Mouse (Mus musculus) heart, postnatal 36 days (tissue): ENCODE data around the gene Vwce. TPM values are rescaled to one million over a fixed set of nuclear protein-coding genes. Genes with fewer than 3 reads are reported as not detected.
A peak's percentile ranks its signal among the peaks of the same experiment; 100 is the strongest.

Source experiments
- DNase-seq, 2 experiments: peaks; one replicate each; pipeline ENCODE4 v3.0.0; 2021 to 2022
- intact Hi-C: fragments of 180-260 bp; cut with DNase I; formaldehyde crosslinking; loops from one replicate; pipeline ENCODE4 v1.15.1; 2025
- total RNA-seq, 2 experiments: library from RNA; stranded (reverse); gene quantifications; 2 replicates each; pipeline ENCODE4 v1.2.3; 2021

The Vwce gene
- total RNA-seq, result not detected

DNA sequence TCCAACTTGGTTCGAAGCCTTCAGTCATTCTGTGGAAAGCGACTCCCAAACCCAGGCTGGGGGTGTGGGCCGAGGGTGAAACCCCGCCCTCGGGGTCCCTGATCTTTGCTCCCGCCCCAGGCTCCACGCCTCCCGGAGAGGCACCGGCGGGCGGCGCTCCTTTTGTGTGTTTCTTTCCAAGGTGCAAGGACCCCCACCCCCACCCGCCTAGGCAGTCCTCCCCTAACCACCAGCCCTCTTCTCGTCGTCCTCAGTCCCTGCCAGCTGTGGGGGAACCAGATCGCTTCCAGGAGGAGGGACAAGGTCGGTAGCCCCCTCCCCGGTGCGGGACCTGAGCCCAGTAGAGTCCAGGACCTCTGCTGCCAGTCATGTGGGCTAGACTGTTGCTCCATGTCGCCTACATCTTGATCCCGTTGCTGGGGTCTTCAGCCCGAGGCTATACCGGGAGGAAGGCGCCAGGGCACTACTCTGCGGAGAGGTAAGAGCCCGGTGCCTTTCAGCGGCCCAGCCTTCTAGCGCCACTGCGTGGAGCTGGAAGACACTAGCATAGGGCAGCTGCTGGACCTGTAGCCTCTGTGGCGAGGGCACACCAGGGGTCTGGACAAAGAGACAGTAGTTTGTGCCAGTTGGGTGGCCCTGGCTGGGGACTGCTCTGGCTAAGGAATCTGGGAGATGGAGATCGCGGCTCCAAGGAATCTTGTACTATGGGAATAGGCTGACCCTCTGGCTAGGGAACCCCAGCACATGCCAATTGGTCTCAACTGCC, at the start of gene Vwce:
Gene Vwce (plus strand): TSS at position 108 of the 766 bp plus-strand sequence.
- peak; percentile 32 to 36 for DNase-seq

DNA sequence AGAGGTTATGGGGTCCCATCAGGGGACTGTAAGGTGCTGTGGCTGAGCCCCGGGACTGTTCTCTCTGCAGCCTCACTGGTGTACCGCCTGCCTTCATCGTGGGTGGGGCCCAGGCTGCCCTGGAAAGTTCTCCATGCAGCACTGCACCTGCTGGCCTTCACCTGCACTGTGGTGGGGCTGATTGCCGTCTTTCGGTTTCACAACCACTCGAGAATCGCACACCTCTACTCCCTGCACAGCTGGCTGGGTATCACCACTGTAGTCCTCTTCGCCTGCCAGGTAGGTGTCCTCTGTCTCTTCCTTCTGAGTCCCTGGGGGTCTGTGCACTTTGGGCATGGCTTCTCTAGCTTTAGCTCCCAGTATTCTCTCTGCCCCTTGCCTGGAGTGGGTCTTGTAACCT, 48.9 kb upstream of the Vwce start:
- intact Hi-C loops, result no loop called here
- DNase-seq, result no peak

More for the DNA sequence above, at the start of gene Vwce:
- intact Hi-C loops, result no loop called here

DNA sequence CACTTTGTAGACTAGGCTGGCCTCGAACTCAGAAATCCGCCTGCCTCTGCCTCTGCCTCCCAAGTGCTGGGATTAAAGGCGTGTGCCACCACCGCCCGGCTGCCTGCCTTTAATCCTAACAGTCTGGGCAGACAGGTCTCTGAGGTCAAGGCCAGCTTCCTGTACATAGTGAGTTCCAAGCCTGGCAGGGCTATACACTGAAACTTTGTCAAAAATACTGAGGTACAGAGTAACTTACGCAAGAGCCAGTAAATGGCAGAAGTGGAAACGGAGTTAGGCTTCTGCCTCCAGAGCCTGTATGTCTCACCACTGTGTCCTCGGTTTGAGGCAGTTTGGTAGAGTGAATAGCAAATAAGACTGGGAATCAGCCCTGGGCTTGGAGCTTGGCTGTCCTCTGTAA, 46.8 kb upstream of the Vwce start:
- intact Hi-C loops, result no loop called here
- no peak for DNase-seq

DNA sequence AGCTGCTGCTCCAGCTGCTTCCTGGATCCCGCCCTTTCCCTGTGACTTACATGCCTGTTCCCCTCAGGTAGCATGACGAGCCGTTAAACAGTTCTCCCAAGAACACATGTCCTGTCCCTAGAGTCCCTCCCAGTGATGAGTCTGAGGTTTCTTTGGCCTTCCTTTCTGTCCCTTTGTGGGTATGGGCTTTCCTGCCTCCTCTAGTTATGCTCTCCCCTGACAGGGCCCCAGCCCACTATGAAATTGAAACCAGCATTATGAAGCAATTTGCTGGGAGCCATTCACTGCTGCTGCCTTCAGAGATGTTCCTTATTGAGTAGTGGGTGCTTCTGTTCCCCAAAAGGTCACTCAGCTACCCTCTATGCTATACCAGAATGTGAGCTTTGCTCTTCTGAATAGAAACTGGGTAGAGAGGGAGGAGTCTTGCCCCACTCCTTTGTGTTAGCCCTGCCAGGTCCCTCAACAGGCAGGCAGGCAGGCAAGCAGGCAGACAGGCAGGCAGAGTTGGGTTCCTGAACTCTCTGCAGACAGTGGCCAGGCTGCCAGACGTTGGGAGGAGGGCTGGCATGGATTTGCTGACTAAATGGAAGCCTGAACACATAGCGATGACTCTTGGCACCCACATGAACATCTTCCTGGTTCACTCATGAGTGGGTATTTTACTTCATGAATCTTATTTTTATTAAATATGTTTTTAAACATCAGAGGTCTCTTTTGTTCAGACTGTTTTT, 44.7 kb upstream of the Vwce start:
- intact Hi-C loops, result no loop called here
- no peak for DNase-seq

DNA sequence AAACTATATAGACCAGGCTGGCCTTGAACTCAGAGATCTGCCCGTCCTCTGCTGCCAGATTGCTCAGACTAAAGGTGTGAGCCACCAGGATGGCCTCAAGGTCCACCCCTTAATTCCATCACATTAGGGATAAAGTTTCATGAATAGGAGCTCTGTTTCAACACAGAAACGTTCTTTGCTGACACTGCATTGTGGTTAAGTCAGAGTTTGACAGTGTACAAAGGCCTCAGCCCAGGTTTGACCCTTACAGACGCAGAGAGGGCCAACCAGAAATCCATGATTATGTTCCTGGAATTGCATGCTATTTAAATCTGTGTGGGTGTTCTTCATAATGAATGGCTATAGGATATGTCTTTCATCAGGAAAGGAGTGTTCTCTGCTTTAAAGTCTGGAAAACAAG, 43.7 kb upstream of the Vwce start:
- intact Hi-C loops, result no loop called here
- no peak for DNase-seq

DNA sequence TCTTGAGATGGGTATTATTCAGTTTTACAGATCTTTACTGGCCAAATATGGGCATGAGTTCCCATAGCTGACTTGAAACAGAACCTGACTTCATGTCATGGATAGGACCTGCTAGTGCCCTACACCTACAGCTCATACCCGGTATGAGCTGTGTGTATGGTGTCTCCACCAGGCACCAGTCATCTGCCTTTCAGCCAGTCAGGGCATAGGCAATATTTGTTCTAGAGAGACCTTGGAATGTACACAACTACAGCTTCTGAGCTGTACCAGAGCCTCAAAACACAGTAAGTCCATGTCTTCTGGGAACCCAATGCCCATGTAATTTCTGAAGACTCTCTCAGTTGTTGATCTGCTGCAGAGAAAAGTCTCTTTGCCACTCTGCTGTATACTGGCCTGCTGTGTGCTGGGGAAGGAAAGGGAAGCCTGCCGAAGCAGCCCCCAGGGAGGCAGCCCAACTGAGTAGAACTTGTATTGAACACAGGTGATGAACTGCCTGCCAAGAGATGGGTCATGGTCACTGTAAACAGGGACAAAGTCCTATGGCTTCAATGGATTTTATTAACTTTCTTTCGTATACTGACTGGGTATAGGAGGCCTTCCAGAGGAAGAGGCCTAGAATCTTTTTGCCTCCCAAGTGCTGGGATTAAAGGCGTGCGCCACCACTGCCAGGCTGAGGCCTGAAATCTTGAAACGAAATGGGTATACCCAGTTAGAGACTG, 42.2 kb upstream of the Vwce start:
- intact Hi-C loops, result no loop called here
- no peak for DNase-seq

DNA sequence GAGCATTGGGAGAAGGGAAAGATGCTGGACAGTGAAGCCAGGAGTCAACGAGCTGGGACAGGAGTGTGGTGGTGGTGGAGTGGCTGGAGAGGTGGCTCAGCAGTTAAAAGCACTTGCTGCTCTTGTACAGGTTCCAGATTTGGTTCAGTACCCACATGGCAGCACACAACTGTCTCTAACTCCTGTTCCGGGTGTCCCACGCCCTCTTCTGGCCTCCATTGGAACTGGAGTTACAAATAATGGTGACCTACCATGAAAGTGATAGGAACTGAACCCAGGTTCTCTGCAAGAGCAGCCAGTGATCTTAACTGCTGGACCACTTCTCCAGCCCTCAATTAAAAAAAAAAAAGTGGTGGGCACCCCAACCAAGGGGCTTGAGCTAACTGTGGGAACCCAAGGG, 35.8 kb upstream of the Vwce start:
- DNase-seq, result no peak
- intact Hi-C loops, result no loop called here

DNA sequence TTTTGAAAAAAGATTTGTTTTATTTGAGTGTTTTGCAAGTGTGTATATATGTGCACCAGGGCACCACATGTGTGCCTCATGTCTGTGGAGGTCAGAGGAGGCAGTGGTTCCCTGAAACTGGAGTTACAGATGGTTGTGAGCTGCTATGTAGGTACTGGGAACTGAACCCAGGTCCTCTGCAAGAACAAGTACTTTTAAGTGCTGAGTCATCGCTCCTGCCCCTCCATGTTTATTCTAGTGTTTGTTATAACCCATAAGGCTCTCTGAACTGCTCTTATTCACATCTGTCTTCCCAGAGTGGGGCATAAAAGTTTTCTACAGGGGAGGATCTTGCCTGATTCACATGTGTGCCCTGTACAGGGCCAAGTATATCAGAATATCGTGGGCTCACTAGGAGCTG, 34.4 kb upstream of the Vwce start:
- intact Hi-C loops, result no loop called here
- DNase-seq, result no peak

DNA sequence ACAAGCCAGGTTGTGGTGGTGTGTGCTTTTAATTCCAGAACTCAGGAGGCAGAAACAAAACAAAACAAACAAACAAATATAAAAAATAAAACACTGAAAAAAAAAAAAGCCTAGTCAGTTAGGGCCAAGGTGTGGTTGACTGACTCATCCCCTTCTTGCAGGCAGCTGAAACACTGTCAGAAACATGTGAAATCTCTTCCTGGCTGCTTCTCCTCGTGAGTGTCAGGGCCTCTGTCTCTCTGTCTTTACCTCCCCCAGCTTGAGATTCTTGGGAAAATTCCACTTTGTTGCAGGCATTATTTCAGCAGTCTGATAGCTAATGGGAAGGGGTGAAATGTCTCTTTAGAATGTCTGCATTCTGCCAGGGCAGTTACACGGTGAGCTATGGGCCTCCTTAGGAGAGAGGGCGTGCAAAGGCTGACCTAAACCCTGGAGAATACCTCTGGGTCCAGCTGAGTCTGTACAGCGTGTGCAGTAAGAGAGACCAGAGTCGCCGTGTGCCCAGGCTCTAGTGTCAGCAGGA, 31.7 kb upstream of the Vwce start:
- no peak for DNase-seq
- intact Hi-C loops, result loop anchor here (1.0 kb wide), 1 partner anchor 25 kb away; the partner anchor contains the start of genes Cyb561a3 and Tmem138

DNA sequence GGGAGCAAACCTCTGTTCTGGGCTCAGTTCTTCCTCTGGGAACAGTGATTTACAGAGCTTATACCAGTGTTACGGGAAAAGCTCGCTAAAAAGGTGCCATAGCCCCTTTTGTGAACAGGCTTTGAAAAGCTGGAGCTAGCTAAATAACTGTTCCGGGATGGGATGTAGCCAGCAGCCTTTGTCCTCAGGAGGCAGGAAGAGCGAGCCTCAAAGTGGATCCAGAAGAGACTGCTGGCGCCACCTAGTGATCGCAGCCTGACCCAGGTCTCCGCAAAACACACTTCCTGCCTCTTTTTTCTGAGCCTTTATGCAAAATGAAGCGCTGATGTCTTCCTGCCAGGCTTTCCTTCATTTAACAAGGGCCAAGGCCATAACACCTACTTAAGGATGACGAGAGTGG, 31.2 kb upstream of the Vwce start:
- intact Hi-C loops, result loop anchor here (1.0 kb wide), 1 partner anchor 25 kb away; the partner anchor contains the start of genes Cyb561a3 and Tmem138
- DNase-seq, result peak; percentile 89 to 91

DNA sequence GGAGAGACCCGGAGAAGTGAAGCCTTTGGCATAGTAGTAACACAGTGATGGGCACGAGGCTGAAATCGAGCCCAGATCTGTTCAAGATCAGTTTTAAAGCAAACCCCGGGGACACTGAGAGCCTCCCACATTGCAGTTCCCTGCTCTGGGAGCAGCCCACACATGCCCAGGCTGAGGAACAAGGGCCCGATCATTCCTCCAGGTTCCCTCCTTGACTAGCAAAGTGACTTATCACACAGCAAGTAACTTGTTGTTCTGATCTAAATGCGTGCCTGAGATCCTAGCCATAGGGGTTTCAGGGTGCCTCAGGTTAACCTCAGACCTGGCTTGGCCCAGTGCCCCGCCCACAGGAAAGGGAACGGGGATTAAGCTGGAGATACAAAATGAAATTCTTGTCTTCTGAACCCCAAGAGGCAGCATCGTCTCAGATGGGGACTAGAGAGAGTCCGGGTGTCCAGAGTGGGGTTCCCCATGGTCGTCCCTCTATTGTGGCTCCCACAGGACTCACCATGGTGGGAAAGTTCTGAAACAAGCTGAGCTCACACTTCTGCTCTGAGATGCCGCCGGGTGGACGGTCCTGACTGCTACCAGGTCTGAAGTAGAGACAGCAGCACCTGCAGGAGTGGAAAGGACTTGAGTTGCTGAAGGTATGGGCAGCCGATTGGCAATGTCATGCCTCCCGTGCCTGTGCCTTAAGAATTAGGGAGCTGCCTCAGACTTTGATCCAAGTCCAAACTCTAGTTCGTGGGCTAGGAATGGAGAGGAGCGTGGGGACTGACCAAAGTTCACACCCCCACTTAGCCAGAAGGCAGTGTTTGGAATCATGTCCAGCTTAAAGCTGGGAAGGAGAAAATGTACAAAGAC, 30.1 kb upstream of the Vwce start:
- intact Hi-C loops, result no loop called here
- no peak for DNase-seq

DNA sequence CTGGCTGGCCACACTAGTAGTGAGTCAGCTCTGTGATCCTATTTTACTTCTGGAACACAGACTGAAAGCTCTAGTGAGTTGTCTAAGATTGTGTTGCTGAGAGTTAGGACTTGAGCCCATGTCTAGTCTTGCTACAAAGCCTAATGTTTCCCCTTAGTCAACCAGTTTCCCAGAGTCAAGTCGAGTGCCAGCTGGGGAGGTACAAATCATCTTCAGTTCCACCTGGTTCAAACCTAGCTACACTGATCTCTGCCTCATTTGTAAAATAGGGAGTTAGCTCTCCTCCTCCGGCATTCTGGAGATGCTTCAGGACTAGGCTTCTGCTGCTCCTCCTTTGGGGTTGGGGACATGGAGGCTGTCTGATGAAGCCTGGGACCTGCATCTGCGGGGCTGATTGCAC, 29.5 kb upstream of the Vwce start:
- DNase-seq, result no peak
- intact Hi-C loops, result no loop called here

DNA sequence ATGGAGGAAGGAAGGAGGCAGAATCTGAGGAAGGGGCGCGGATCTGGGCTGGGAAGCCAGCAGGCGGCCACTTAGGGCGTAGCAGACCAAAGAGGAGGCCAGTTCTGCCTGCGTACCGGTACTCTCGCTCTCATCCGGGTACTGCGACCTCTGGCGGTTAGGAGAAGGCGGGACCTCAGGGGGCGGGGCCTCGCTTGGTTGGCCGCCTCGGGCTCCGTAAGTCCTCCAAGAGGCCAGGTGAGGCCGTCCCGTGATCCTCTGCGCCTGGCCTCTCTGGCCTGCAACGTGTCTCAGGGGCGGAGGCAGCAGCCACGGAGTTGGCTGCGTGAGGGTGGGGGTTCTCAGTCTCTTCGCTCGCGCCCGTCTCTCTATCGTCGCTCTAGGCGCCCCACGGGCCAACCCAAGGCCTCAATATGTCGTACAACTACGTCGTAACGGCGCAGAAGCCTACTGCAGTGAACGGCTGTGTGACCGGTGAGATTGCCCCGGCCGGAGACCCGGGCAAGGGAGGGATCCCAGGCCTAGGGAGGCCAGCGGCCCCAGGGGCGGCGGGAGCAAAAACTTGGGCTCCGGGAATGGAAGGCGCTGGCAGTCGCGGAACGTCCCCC, 28.6 kb upstream of the Vwce start, which contains the start of the genes Ddb1 and Tkfc:
Gene Ddb1 (plus strand): TSS at position 35 of the 608 bp plus-strand sequence.
Gene Tkfc (minus strand): TSS at position 362 of the 608 bp plus-strand sequence.
- intact Hi-C loops, result loop anchor here (1.0 kb wide), 1 partner anchor 49 kb away; the partner anchor contains the start of gene Tmem216
- peak; percentile 98 to 99 for DNase-seq

DNA sequence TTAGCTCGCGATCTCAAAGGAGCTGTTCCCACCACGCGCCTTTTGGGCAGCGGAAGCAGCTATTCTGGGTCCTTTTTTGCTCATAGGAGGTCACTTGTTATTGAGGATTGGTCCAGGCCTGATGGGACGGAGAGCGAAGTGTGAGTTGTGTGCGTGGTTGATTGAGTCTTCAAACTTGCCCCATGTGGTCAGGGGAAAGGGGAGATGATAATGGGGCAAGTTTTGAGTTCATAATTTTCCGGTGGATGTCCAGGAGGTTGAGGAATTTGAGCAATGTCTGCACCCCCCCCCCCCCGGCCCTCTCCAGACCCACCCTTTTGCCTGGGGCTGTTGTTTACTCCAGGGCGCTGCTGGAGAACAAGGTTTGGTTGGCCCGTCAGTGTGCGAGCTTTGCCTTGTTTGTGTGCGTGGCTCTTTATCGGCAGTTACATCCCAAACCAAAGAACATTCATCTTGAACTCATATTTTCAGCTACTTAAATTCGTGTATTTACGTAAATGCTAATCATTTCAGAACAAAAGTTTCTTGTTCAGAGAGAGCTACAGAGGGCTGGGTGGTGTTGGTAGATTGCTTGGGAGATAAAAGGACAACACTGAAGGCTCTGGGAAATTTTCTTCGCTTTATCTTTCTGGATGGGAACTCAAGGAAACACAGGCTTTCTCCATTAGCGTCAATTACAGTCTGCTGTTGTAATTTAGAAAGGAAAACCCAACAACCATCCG, 28.0 kb upstream of the Vwce start:
- no peak for DNase-seq
- intact Hi-C loops, result loop anchor here (1.0 kb wide), 1 partner anchor 50 kb away; the partner anchor contains the start of gene Tmem216

DNA sequence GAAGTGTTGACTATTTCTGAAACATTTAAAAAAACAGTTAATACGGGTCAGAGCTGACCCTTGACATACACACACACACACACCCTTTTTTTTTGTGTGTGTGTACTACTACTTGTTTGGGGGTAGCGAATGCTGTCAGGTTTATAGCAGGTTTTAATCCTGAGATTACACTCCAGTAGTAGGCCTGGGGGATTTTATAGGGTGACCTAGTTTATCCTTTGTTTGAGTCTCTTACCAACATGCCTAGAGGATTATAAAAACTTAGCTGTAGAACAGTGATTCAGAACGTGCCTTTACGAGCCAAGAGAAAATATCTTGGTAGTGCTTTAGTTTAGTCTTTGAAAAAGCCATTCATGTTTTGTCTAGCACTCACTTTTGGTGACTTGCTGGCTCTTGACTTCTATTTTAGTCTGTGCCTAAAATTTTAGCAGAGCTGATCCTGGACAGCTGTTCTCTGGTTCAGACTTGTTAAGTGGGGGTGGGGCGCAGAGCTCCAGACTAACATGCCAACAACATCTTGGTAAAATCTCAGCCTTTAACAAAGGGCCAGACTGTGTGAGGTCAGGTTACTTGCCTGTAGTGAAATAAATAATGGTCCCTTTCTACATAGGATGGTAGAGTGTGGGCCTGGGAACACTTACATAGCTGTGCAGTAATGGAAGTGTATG, 25.3 kb upstream of the Vwce start:
- DNase-seq, result no peak
- intact Hi-C loops, result no loop called here

DNA sequence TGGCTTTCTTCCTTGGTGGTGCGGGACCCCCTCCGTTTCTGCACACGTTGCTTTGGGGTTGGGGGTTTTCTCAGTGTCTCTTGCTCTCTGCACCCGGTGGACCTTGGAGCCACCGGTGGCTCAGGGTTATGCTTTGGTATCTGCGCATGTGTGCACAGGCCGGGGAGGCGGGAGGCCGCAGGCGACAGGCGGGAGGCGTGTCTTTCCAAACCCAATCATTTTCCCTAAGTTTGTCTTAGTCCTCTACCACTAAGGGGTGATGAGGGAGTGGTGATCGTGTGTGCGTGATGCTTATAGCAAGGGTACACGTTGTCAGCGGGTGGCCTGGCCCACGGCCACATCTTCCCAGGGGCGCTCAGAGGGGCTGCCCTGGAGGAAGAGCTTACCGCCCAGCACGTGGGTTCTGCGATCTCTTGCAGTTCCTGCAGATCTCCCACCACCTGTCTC, 882 bp downstream of the Vwce start:
- intact Hi-C loops, result no loop called here
- DNase-seq, result peak in 1 of 2 experiments; percentile 30

DNA sequence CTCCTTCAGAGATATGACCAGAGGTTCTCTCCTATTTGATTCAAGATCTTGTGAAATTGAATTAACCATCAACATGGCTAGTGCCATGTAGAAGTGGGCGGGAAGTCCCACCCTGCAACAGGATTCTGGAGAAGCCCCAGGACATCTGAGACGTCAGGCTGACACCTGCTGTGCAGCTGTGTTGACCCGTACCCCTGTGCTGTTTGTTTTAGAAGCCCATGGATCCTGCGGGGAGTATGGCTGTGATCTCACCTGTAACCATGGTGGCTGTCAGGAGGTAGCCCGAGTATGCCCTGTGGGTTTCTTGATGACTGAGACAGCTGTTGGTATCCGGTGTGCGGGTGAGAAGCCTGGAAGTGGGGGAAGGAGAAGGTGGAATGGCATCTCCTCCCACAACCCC, 3.8 kb downstream of the Vwce start:
- intact Hi-C loops, result no loop called here

DNA sequence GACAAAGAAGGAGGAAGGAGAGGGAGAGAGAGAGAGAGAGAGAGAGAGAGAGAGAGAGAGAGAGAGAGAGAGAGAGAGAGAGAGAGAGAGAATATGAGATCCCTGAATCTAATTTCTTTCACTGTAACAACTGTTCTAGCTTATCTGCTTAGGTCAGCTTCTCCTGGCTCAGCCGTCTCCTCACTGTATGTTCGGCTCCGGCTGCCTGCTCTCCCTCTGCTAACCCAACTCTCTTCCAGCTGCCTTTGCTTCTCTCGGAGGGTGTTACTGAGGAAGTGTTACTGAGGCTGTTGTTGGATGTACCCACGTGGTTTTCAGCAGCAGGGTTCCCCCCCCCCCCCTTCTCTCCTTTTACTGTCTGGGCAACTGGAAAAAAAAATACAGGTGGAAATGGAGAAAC, 6.1 kb downstream of the Vwce start:
- intact Hi-C loops, result no loop called here
- DNase-seq, result no peak

More for the DNA sequence above, 3.8 kb downstream of the Vwce start:
- DNase-seq, result no peak
